Mouse (Mus musculus) G1E-ER4 (cell line): ENCODE results near the gene Slc41a3. TPM values are rescaled to one million over a fixed set of nuclear protein-coding genes. Genes with fewer than 3 reads are reported as not detected.

Source experiments
- GATA1 ChIP-seq: IDR thresholded peaks from one replicate; pipeline ENCODE4 v1.8.0; 2012; ENCODE audit warnings: low read length, inconsistent platforms
- polyA plus RNA-seq: library from polyadenylated mRNA; stranded (reverse); fragments of >175 nt; gene quantifications from 2 replicates; pipeline ENCODE4 v1.2.3, GENCODE M21; 2012

The Slc41a3 gene
- polyA plus RNA-seq, 1 experiment = 55.8 TPM

DNA sequence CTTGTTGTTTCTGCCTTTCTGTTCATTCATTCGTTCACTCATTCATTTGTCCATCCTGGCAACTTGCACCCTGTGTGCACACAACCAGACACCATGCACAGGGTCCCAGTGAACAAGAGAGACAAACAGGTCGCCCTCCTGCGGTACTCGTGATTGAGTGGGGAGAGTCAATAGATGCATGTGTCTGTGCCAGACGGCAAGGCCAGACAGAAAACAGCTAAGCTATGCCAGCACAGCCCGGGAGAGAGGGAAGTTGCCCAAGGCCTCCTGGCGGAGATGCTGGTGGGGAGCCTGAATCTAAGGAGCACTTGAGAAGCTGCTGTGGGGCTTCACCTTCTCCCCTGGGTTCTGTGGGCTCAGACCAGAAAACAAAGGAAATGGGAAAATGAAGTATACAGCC is 10.8 kb downstream of the Slc41a3 start:
- TF ChIP-seq GATA1 = no peak

DNA sequence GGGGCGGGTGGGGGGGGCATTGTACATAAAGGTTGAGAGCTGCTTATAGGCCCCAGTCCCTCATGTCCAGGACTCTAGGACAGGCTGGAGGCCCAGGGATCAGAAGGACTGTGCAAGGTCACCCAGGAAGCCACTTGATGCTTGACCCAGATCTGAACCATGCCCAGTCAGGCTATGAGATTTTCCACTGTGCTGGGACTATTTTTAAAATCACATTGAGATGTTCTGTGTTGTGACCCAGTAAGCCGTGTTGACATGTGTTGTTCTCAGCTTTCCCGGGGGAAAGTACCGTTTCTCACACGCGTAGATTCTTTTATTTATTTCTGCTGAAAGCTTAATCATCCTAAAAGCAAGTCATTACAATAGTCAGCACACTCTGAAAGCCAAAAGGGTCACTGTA is 11.5 kb downstream of the Slc41a3 start:
- no peak for TF ChIP-seq GATA1

DNA sequence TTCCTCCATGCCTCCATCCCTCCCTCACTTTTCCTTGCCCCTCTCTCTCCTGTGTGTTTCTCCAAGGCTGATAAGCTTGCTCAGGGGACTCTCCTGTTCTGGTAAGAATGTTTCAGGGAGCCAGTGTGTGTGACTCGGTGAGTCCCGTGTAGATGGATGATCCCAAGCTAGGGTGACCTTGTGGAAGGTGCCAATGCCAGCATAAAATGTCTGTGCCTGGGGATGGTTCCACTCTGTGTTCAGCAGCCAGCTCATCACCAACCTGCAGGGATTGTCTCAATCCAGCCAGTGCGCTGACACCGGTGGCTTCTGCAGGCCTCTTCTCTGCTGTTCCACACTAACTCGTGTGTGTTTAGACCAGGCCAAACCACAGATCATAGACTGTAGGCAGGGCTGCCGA is 12.0 kb downstream of the Slc41a3 start:
- no peak for TF ChIP-seq GATA1

DNA sequence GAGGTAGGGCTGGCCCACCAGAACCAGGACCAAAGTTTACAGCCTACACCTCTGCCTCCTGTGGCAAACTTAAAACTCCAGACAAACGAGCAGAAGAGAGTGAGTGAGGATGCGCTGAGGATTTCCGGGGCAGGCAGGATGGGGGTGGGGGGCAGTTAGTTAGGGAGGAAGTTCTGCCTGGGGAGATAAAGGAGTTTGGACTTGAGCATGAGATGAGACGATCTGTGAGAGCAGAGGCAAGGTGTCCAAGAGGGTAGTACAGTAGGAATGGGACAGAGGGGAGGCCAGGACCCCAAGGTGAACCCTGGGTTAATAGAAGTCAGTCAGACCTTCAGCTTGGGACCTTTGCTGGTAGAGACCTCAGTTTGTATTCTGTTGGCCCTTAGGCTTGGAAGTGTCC is 13.7 kb downstream of the Slc41a3 start:
- TF ChIP-seq GATA1 = no peak

DNA sequence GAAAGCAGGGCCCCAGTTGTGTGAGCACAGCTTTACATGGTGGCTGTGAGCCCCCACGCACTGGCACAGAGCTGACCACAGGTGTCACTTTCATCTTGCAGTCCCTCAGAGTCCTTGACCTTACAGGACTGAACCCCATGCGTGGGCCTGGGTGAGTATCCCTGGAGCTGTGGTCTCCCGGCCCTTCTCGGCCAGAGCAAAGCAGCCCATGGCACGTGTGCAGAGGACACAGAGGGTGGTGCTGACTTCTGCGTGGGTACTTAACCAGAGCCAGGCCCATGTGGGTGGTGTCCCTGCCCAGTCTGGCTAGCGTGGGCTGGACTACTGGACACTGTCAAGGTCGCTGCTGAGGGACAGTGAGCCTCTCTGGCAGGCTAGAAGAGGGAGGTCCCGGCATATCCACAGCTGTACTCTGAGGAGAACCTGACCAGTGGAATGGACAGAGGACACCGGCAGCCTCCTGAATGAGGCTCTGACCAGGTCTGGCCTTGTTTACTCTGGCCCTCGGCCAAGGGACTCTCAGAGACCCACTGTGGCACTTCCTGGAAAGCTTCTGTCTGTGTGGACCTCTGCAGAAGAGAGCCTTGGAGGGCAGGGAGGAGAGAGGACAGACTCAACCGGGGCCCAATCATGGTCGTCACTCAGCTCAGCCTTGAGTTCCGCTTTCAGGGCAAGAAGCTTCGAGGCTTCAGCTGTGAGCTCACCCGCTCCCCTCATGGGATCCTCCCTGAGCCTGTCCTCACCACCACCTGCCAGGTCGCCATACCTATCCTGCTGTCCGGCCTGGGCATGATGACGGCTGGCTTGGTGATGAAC is 14.5 kb downstream of the Slc41a3 start:
- TF ChIP-seq GATA1 = no peak

DNA sequence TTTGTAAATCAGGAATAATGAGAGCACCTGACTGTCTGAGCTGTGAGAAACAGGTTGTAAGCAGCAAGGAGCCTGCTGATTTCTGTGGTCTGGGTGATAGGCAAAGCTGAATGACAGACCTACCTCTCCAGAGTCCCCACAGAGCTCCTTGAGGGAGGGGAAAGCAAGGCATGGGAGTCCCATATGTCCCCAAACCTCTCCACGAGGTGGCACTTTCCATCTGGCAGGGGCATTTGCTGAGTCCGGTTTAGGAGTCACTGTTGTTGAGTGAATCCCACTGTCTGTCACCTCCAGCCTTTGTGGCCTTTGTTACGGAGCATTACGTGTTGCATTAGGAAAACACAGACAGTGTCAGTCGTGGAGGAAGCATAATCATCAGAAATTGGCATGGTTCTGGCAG is 15.4 kb downstream of the Slc41a3 start:
- no peak for TF ChIP-seq GATA1

DNA sequence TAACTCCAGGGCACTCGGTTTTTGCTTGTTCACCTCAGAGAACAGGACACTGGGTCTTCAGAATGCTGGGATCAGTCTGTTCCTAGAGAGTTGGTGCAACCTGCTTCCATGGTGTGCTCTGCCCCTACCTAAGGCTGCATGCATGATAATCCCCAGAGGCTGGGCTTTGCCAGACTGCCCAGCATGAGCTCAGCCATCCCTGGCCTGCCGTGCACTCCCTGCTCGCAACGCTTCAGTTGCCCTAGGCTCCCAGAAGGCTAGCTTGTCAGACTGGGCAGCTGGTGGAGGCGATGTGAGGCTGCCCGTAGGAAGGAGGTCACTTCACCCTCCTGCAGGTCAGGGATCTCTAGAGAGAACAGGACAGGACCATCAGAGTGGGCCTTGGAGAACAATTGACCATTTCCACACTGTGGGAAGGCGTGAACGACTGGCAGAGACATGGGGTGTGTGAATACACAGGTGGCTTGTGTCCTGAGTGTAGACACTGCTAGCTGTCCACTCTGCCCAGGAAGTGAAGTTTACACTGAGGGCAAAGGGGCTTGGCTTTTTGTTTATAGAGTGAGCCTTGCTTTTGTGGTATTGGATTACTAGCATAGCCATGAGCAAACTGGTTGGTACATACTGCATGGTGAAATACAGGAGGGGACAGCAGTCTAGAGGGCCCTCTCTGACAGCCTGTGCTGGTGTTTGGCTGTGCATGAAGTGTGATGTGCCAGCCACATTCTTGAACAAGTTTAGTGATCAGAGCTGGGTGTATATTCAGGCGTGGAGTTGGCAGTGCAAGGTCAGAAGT is 16.5 kb downstream of the Slc41a3 start:
- no peak for TF ChIP-seq GATA1

DNA sequence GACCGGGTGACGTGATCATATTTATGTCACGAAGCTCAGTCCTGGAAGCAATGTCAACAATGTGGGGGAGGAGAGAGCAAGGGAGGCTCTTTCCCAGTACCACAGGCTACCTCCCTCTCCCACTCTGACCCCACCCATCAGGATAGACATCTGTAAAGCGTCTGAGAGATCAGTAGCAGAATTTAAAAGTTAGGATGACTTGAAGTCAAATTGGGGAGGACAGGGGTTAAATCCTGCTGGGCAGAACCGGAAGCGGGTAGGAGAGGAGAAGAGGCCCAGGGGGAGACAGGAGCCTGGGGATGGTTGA is 17.0 kb downstream of the Slc41a3 start:
- TF ChIP-seq GATA1 = no peak

DNA sequence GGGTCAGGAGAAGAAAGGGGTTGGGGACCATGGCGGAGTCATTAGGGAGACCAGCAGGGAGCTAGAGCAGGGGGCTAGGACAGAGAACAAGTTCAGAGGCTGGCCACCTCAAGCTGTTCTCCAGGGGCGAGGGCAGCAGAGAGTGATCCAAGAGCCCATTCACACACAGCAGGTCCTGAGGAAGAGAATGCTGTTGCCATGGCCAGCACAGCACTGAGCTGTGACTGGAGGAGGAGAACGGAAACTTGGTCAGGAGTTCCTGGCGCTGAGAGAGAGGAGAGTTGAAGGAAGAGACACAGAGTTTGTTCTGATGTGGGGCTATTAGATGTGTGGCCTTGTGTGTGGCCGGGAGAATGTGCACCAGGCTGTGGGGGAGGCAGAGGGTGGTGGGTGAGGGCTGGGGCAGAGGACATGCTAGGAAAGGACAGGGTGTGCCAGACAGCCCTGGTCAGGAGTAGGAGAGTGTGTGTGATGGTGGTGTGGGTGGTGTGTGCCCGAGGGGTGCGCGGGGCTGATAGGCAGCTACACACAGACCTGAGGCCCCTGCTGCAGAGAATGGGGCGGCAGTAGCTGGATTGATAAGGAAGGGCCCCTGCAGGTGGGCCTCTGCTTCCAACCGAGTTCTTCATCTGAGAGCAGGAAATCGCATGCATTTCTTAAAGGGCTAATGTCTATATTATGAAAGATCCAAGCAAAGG is 18.4 kb downstream of the Slc41a3 start:
- peak; percentile 79 for TF ChIP-seq GATA1

DNA sequence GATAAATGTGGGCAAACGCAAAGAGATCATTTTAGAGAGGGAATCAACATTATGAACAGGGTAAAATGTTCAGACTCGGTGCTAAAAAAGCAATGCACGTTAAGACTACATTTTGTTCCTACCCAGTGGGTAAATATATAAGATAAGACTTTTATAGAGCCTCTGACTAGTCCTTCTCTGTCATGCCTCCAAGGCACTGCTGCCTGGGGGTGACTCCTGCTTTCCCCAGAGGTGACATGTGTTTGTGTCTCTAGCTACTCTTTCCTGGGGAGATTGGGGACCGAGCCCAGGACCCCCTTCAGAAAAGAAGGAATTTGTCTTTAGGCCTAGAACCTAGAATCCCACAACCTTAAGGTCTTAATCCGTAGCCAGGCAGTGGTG is 18.9 kb downstream of the Slc41a3 start:
- no peak for TF ChIP-seq GATA1

DNA sequence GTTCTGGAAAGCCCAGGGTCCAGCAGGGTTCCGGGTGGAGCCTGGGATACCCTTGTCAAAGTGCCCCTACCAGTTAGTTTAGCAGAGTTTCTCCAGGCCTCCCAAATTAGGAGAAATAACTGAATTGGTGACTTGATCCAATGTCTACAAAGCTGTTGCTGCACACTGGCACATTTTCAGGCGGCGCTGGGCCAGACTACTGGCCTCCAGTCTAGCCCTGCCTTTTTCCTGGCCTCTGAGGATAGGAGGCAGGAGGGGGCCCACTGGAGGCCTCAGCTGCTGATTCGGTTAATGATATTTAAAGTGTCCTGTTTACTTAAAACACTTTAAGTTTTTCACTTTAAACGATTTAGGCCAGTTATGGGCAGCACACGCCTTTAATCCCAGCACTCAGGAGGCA is 19.7 kb downstream of the Slc41a3 start:
- no peak for TF ChIP-seq GATA1

DNA sequence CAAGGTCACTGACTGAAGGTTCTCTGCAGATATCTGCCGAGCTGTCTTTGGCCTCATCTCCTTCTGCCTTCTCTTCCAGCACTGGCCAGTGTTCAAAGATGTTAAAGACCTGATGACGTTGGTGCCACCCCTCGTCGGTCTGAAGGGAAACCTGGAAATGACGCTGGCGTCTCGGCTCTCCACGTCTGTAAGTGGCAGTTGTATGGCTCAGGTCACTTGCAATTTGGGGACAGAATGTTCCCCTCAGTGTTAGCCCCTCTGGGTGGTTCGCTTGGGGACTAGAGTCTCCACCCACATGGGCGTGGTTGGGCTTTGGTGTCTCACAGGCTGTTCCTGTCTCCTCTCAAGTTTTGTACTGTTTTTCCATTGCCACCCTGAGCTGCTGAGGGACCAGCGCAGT is 20.2 kb downstream of the Slc41a3 start:
- TF ChIP-seq GATA1 = no peak

DNA sequence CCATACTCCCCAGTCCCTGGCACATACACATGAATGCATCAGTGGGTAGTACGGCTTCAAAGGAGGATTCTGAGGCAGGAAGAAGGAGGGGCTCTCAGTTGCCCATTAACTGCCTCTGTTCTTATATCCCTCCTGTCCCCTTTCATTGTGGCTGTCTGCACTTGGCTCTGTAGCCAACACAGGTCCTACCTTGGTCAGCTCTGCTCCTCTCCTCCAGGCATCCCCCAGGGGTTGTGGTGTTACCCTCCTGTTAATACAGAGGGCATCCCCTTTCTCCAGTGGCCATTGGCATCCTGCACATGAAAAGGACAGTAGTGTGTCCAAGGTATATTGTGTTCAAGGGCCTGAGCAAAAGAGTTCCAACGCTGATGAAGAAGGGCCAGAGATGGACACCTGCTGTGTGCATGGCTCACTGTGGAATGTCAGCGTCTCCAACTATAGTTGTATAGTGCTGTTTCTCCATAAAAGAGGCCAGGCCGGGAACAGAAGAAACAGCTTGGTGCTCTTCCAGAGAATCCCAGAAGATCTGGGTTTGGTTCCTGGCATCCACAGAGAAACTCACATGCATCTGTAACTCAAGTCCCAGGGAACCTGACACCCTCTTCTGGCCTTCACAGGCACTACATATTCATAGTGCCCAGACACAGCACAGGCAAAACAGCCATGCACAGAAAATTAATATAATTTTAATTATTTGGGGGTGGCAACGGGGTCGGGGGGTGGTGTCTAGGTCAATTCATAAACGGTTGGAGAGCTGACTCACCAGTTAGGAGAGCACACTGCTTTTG is 20.9 kb downstream of the Slc41a3 start:
- TF ChIP-seq GATA1 = no peak

DNA sequence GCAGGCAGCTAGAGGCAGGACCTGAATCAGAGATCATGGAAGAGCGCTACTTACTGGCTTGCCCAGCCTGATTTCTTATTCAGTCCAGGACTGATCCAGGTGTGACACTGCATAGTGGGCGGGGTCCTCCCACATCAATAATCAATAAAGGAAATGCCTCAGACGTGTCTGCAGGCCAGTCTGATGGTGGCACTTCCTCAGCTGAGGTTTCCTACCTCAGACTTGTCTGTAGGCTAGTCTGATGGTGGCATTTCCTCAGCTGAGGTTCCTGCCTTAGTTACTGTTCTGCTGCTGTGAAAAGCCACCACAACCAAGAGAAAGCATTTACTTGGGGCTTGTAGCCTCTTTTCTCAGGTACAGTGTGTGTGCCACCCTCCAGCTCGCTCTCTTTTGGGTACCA is 23.0 kb downstream of the Slc41a3 start:
- no peak for TF ChIP-seq GATA1

DNA sequence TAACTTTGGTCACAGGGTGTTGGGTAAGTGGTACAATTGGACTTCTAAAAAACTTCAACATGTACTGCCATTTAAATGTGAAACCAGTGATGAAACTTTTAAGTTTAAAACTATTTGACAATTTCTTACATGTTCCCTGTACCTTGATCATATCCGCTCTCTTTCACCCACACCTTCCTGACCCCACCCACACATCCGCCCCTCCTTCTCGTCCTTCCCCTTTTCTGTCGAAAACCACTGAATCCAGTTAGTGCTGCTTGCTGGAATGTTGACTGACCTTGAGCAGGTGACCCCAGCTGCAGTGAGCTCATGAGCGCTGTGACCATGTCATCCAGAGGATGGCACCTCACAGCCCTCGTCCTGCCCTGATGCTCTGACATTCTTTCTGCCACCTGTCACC is 25.0 kb downstream of the Slc41a3 start:
- no peak for TF ChIP-seq GATA1

DNA sequence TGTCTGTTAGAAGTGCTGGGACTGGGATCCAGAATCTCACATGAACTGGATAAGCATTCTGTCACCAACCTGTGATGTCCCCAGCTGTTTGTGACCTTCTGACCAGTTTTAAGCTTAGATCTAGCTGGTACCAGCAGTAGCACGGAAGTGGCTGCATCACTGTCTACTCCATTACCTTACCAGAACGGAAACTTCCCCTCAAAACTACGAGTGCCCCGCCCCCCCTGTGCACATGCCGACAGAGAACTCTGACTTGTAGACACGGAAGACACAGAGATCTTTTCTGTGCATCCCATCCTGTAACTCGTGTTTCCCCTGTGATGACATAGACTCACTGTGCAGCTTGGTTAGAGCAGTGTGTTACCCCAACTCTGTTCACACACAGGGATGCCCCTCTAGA is 25.9 kb downstream of the Slc41a3 start:
- no peak for TF ChIP-seq GATA1
